Mouse (Mus musculus) forebrain, postnatal 0 days (tissue): Measurements from ENCODE around the gene Egfem1. TPM values are rescaled to one million over a fixed set of nuclear protein-coding genes. Genes with fewer than 3 reads are reported as not detected.
A peak's percentile ranks its signal among the peaks of the same experiment; 100 is the strongest.

ENCODE experiments used
- ATAC-seq: fragments of 200-750 bp; cut with Nextera tagmentation; 2 replicates; pipeline ENCODE4 v1.8.0; 2017; ENCODE audit warnings: mild to moderate bottlenecking, moderate library complexity
- DNase-seq: peaks from one replicate; pipeline ENCODE4 v3.0.0-alpha.2; 2015
- H3K27ac ChIP-seq: fragments of 300-500 bp; sonication (generic); 2 replicates; pipeline ENCODE4 v1.5.1; 2014; ENCODE audit warnings: low read depth, mild to moderate bottlenecking, antibody characterized with exemption, low read length, moderate library complexity, mixed read lengths
- H3K27me3 ChIP-seq: fragments of 300-500 bp; sonication (generic); 2 replicates; pipeline ENCODE4 v1.6.1; 2014; ENCODE audit warnings: mild to moderate bottlenecking, low read length, mixed read lengths; ENCODE audit not compliant: insufficient read depth
- H3K36me3 ChIP-seq: fragments of 300-500 bp; sonication (generic); 2 replicates; pipeline ENCODE4 v1.6.1; 2014; ENCODE audit warnings: mild to moderate bottlenecking, moderate library complexity; ENCODE audit not compliant: insufficient read depth
- H3K4me1 ChIP-seq: fragments of 300-500 bp; sonication (generic); 2 replicates; pipeline ENCODE4 v1.6.1; 2014; ENCODE audit warnings: antibody characterized with exemption; ENCODE audit not compliant: insufficient read depth
- H3K4me2 ChIP-seq: fragments of 300-500 bp; sonication (generic); 2 replicates; pipeline ENCODE4 v1.6.1; 2014; ENCODE audit warnings: low read depth, mild to moderate bottlenecking, moderate library complexity
- H3K4me3 ChIP-seq: fragments of 300-500 bp; sonication (generic); 2 replicates; pipeline ENCODE4 v1.5.1; 2014; ENCODE audit warnings: low read depth, low read length, mixed read lengths
- H3K9ac ChIP-seq: fragments of 300-500 bp; sonication (generic); 2 replicates; pipeline ENCODE4 v1.6.1; 2014; ENCODE audit warnings: mild to moderate bottlenecking
- H3K9me3 ChIP-seq: fragments of 300-500 bp; sonication (generic); 2 replicates; pipeline ENCODE4 v1.6.1; 2016; ENCODE audit warnings: low read length
- CTCF ChIP-seq: sonication (generic); IDR thresholded peaks from 2 replicates; pipeline ENCODE4 v1.5.1; 2016; ENCODE audit warnings: antibody characterized with exemption, control low read depth, low read depth
- WGBS: fragments of 180-500 bp; shearing (Covaris S2); extraction: QIAGEN DNeasy Blood & Tissue Kit; methylation state at CpG from one replicate; pipeline ENCODE4 v1.1.7; 2014; 5-methylcytosine and 5-hydroxymethylcytosine counted together
- polyA plus RNA-seq: library from polyadenylated mRNA; unstranded; fragments of >200 nt; fragmentation: Nextera tagmentation; extraction: Ambion mirVana; gene quantifications from 2 replicates; pipeline ENCODE4 v1.2.1, GENCODE M21; 2015
- total RNA-seq: library from RNA; depleted of rRNA; stranded (reverse); fragments of >200 nt; gene quantifications from 2 replicates; pipeline ENCODE4 v1.2.3, GENCODE M21; 2014

Gene Egfem1
- total and polyA plus RNA-seq, 2 experiments from 2014 or later: 5.0 to 14.3 TPM

- no peak overlapping the region for H3K4me3 ChIP-seq
- ATAC-seq (no peak), DNase-seq (no peak)
- no peak overlapping the region for H3K27ac ChIP-seq
- no peak overlapping the region for H3K4me2 ChIP-seq
- no peaks in the 10 kb centered on the region for H3K27me3 ChIP-seq
- no peaks in the 10 kb centered on the region for H3K36me3 ChIP-seq
- no peaks in the 10 kb centered on the region for H3K9me3 ChIP-seq
- H3K9ac ChIP-seq: no peak overlapping the region
- TF ChIP-seq CTCF: no peak
- WGBS: 72% methylated on average over 2 of the region's 2 CpGs
- H3K4me1 ChIP-seq: no peaks in the 10 kb centered on the region
These were observed 416.4 kb downstream of the Egfem1 start for GRCm38 (mm10) chr3:29498211-29498610.

- DNase-seq: peak; percentile 9
- no peak overlapping the region for H3K4me3 ChIP-seq
- H3K36me3 ChIP-seq: no peaks in the 10 kb centered on the region
- H3K4me2 ChIP-seq: no peak overlapping the region
- H3K27ac ChIP-seq: no peak overlapping the region
- no peaks in the 10 kb centered on the region for H3K9me3 ChIP-seq
- no peak for TF ChIP-seq CTCF
- no peak overlapping the region for H3K9ac ChIP-seq
- no peaks in the 10 kb centered on the region for H3K4me1 ChIP-seq
- H3K27me3 ChIP-seq: no peaks in the 10 kb centered on the region
- ATAC-seq: peak; percentile 27; the same call in 1 of the 2 replicates
- WGBS: 32% methylated on average over 6 of the region's 6 CpGs
These were observed 417.4 kb downstream of the Egfem1 start for GRCm38 (mm10) chr3:29499188-29499587.

GRCm38 (mm10) chr3:29525298-29525962 is 443.6 kb downstream of the Egfem1 start:
- H3K9me3 ChIP-seq: no peaks in the 10 kb centered on the region
- no peak overlapping the region for H3K4me2 ChIP-seq
- 43% methylated on average over 11 of the region's 11 CpGs for WGBS
- ATAC-seq: peak; percentile 65
- H3K4me1 ChIP-seq: no peaks in the 10 kb centered on the region; the same call in 1 of the 2 replicates
- H3K4me3 ChIP-seq: no peak overlapping the region
- no peak overlapping the region for H3K9ac ChIP-seq
- DNase-seq: peak; percentile 50
- no peak for TF ChIP-seq CTCF
- no peak overlapping the region for H3K27ac ChIP-seq
- no peaks in the 10 kb centered on the region for H3K36me3 ChIP-seq
- no peaks in the 10 kb centered on the region for H3K27me3 ChIP-seq

- H3K27me3 ChIP-seq: no peaks in the 10 kb centered on the region
- no peak for DNase-seq
- H3K4me1 ChIP-seq: no peaks in the 10 kb centered on the region; the same call in 1 of the 2 replicates
- no peaks in the 10 kb centered on the region for H3K9me3 ChIP-seq
- TF ChIP-seq CTCF: no peak
- H3K4me3 ChIP-seq: no peak overlapping the region
- ATAC-seq: peak; percentile 55
- H3K9ac ChIP-seq: no peak overlapping the region
- H3K36me3 ChIP-seq: no peaks in the 10 kb centered on the region
- no peak overlapping the region for H3K27ac ChIP-seq
- WGBS: 56% methylated on average over 12 of the region's 12 CpGs
- H3K4me2 ChIP-seq: no peak overlapping the region
These were observed 444.1 kb downstream of the Egfem1 start for GRCm38 (mm10) chr3:29525963-29526301.

GRCm38 (mm10) chr3:29539211-29539610 is 457.4 kb downstream of the Egfem1 start:
- no peak for TF ChIP-seq CTCF
- DNase-seq (no peak), ATAC-seq (no peak)
- Histone ChIP-seq H3K4me3 (no peak overlapping the region), H3K4me1 (no peaks in the 10 kb centered on the region), H3K27ac (no peak overlapping the region), H3K36me3 (no peaks in the 10 kb centered on the region), H3K27me3 (no peaks in the 10 kb centered on the region), H3K9me3 (no peaks in the 10 kb centered on the region), H3K9ac (no peak overlapping the region), H3K4me2 (no peak overlapping the region)
- WGBS: 90% methylated on average over 2 of the region's 2 CpGs

GRCm38 (mm10) chr3:29539902-29540301 is 458.1 kb downstream of the Egfem1 start:
- no peak for TF ChIP-seq CTCF
- Histone ChIP-seq H3K4me3 (no peak overlapping the region), H3K27ac (no peak overlapping the region), H3K27me3 (no peaks in the 10 kb centered on the region), H3K36me3 (no peaks in the 10 kb centered on the region), H3K9ac (no peak overlapping the region), H3K4me2 (no peak overlapping the region), H3K9me3 (no peaks in the 10 kb centered on the region), H3K4me1 (no peaks in the 10 kb centered on the region)
- WGBS: 56% methylated on average over 1 of the region's 1 CpGs
- DNase-seq: no peak
- ATAC-seq: no peak

GRCm38 (mm10) chr3:29541477-29542079 is 459.8 kb downstream of the Egfem1 start:
- H3K4me1 ChIP-seq: no peaks in the 10 kb centered on the region
- no peaks in the 10 kb centered on the region for H3K27me3 ChIP-seq
- H3K36me3 ChIP-seq: no peaks in the 10 kb centered on the region
- no peak for TF ChIP-seq CTCF
- 13% methylated on average over 1 of the region's 1 CpGs for WGBS
- H3K27ac ChIP-seq: no peak overlapping the region
- H3K4me3 ChIP-seq: no peak overlapping the region
- no peak for DNase-seq
- H3K4me2 ChIP-seq: no peak overlapping the region
- peak; percentile 43; the same call in 1 of the 2 replicates for ATAC-seq
- no peaks in the 10 kb centered on the region for H3K9me3 ChIP-seq
- no peak overlapping the region for H3K9ac ChIP-seq
